Mouse (Mus musculus) megakaryocyte-erythroid progenitor cell, adult 5-6 weeks (primary cell): Measurements from ENCODE around the gene Safb. TPM values are rescaled to one million over a fixed set of nuclear protein-coding genes. Genes with fewer than 3 reads are reported as not detected.

Experiments used
- ATAC-seq: replicated peaks from 2 replicates; pipeline ENCODE4 v1.8.0; 2016; ENCODE audit warnings: mild to moderate bottlenecking, inconsistent platforms; ENCODE audit not compliant: severe bottlenecking, poor library complexity, low FRiP score, low TSS enrichment
- total RNA-seq, 2 experiments: library from RNA; stranded (forward) in 1 of 2; stranded (reverse) in 1 of 2; fragments of 200-1000, 215-1000 nt in 1 of 2; fragments of >200 nt in 1 of 2; fragmentation: Nextera tagmentation in 1 of 2; gene quantifications; 2 replicates each; pipeline ENCODE4 v1.2.3; 2014 to 2017

Safb gene
- total RNA-seq (2014; fragmentation: Nextera tagmentation) (122 and 171 TPM in 2 replicates), total RNA-seq (2017) (92.4 and 103 TPM in 2 replicates)

DNA sequence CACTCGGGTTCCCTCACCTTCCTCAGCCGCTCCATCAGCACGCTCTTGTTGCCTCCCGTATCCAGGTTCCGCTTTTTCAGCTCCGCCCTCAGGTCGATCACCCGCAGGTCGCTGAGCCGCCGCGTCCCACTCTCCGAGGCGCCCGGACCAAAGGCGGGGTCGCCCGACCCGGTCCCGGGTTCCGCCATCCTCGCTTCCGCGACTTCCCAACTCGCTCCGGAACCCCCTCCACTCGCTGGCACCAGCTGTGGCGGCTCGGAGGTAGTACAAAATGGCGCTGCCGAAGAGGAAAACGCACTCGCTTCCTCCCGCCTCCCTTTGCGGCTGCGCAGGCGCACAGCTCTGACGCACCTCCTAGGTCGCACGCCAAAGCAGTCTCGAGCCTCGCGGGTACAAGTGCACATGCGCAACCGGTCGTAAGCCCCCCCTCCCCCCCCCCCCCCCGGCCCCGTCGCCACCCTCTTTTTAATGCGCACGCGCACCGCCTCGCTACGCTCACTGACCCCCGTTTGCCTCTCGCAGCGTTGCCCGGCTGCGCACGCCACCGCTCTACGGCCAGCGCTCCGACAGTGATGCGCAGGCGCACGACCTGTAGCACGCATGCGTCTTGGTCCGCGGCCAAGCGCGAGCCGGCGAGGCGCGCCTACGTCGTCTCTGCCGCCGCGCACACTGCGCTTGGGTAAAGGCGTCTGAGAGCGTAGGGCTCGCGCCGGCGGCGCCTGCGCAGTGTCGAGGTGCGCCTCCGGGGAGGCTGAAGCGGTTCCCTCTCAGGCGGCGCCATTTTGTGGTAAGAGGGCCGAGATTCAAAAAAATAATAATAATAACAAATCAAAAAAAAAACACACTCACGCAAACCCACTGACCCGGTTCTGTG lies at the start of gene Safb, which contains the start of gene Safb2:
Gene Safb, plus strand, starts transcription at position 569 of the 874 bp plus-strand sequence.
Gene Safb2, minus strand, starts transcription at position 329 of the 874 bp plus-strand sequence.
- ATAC-seq: peak; percentile 81

DNA sequence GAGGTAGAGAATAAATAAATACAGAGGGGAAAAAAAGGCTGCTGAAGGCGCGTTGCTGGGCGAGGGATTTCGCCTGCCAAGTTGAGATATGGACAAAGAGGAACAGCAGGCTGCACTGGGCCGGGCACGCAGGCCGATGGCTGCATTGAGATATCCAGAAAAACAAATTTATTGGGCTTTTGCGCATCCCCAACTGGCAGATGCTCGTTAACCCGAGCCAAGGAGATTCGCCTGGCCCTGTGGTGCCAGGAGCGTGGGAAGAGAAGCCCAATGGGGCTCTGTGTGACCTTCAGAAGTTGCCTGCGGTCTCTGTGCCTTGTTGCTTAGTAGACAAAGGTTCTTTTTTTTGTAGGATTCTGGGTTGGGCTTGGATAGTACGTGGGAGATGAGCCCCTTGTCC lies 48.4 kb upstream of the Safb start:
- no peak for ATAC-seq

DNA sequence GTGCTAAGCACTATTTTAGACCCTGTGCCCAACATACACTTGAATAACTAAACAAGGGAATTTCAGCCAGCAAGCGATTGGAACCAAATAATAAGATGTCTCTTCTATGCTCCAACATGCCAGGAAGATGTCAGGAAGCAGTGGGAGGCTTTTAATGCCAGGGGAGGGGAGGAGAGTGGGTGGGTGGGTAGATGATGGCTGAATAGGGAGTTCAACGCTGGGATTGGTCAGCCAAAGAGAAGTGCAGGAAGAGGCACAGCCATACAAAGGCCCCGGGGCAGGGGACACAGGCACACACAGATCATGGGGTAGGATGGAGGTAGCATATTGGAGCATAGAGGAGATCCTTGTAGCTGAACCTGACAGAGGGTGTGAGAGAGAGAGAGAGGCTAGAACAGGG lies 47.8 kb upstream of the Safb start:
- no peak for ATAC-seq

DNA sequence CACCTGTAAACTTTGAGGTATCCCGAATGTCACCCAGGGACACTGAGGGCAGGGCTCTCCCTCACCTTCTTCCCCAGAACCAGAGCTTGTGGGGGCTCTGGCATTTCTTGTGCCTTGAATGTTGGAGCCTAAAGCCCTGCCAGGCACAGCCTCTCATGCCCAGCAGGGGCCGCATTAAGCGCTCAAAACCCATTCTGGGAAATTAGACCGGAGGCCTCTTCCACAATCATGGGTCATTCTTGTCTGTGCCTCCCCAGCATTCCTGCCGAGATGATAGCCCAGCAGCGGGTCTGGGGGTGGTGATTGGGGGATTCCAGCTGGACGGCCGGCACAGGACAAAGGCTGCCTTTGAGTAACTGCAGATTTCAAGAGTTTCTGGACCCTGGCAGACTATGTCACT lies 46.7 kb upstream of the Safb start:
- no peak for ATAC-seq

DNA sequence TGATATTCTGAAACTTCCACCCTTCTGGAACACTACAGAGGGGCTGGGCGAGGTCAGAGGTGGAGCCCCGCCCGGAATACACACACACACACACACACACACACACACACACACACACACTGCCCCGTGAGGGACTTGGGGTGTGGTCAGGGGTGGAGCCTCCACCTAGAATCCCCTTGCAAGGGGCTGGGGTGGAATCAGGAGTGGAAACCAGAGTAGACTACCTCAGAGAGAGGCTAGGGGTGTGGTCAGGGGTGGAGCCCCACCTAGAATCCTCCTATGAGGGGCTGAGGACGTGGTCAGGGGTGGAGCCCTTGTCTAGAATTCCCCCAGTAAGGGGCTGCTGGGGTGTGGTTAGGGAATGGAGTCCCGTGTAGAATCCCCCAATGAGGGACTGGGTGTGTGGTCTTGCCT lies 44.1 kb upstream of the Safb start:
- 0 out of 2 replicates have a peak, but pooled peaks have one; percentile 45 for ATAC-seq

DNA sequence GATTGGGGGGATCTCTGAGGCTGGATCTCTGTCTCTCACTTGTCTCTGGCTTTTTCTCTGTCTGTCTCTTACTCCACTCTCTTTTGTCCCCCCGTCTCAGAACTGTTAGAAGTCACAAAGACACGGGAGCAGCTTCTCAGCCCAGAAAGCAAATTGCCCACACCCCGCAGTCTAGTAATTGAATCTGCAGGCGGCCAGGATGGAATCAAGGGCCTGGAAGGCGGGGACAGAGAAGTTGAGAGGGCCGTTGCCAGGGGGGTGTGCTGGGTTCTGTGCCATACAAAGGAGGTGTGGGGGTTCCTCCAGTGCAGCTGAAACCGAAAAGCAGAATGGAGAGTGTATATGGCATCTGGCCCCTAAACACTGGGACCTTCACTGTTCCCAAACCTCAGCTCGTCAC lies 41.9 kb upstream of the Safb start:
- ATAC-seq: no peak

DNA sequence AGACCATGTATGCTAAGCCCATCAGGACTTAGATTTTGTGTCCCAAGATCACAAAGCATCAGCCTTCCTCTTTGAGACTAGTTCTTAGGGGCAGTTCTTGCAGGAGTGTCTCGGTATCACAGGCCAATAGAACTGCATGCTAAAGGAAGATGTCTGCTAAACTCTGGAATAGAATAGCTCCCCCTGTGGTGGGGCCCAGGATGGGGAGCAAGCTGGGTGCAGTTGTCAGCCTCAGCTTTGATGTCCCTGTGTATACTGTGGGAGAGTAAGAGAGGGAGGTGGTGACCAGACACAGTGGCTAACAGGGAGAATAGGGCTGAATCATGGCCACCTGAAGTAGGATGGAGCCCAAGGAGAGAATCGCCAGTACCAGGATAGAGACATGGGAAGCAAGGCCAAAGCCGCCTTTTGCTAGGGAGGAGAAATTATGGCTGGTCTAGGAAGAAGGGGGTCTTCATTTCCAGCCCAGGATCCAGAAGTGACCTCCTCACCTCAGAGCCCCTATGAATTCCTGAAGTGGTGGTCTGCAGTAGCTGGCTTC lies 40.9 kb upstream of the Safb start:
- no peak for ATAC-seq

DNA sequence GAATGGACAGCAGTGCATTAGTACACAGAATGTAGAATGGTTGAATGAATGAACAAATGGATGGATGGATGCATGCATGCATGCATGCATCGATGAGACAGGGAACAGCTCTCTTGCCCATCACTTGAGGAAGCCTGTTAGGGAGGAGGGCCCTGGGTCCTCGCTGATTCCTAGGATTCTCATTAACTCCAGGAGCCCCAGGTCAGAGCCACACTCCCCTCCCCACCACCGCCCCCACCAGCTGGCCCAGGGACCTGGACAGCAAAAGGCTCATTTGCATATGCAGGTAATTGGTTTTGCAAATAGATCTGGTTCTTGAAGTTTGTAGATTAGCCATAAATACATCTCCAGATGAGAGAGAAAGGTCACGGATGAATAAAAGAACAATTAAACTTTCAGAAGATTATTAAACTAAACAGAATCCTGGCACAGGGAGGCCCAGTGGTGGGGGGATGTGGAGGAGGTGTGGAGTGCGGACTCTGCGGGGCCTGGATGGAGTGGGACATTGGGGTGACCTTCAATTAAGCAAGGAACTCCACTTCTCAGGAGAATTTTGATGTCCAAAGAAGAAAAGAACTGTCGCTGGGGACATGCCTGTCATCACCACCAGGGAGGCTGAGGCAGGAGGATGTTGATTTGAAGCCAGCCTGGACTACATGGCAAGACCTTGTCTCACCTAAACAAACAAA lies 39.8 kb upstream of the Safb start:
- ATAC-seq: no peak

DNA sequence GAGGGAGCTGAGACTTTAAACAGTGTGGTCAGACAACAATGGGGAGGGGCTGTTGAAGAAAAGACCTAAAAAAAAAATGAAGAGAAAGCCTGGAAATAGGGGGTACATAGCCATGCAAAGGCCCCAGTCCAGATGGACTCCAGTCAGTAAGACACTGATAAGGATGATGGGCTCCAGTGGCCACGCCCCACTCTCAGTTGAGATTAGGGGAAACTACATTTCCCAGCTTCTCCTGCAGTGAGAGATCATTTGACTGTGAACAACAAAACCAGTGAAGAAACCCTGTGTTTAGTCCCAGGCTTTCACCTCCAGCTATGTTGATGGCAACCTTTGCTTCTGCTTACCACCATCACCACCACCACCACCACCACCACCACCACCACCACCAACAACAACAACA lies 38.7 kb upstream of the Safb start:
- 0 out of 2 replicates have a peak, but pooled peaks have one; percentile 45 for ATAC-seq

DNA sequence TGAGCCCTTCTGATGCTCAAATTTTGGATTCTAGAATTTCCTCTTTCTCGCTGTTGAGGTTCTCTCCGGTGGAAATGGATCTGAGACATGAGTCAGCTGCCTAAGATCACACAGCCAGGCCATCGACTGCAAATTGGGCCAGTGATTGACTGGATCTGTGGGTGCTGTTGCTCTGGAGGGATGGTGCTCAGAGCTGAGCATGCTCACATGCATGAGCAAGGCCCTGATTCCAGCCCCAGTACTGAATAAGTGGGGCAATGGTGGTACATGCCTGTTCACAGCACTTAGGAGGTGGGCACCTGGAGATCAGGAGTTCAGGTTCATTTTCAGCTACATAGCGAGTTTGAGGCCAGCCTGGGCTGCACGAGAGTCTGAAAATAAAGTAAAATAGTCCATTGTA lies 38.0 kb upstream of the Safb start:
- ATAC-seq: no peak

DNA sequence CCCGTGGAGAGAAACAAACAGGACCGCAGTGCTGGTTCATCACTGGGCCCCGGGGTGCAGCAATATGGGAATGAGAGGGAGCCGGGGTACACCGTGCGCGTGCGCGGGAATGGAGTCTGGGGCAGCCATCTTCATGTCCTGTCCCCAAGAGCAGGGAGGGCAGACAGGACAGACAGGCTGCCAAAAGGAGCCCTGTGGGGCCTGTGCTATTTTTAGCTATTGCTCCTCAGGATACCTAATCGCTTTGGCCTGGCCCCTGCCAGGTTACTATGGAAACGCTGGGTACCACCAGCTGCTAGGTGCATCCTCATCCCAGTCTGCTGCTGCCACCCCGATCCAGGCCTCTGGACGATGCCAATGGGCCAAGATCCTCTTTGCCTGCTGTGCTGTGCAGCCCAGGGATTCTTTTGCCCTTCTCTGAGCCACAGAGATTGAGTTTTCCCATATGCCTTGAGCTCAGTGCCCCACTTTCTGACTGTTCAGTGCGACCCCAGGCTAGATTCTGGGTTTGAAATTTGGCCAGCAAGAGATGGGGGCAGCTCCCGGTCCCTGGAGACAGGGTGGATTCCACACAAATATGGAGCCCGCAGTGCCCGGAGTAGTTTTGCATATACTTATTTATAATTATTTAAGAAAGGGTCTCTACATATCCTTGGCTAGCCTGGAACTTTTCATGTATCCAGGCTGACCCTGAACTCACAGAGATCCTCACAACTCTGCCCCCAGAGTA lies 37.3 kb upstream of the Safb start:
- ATAC-seq: no peak

DNA sequence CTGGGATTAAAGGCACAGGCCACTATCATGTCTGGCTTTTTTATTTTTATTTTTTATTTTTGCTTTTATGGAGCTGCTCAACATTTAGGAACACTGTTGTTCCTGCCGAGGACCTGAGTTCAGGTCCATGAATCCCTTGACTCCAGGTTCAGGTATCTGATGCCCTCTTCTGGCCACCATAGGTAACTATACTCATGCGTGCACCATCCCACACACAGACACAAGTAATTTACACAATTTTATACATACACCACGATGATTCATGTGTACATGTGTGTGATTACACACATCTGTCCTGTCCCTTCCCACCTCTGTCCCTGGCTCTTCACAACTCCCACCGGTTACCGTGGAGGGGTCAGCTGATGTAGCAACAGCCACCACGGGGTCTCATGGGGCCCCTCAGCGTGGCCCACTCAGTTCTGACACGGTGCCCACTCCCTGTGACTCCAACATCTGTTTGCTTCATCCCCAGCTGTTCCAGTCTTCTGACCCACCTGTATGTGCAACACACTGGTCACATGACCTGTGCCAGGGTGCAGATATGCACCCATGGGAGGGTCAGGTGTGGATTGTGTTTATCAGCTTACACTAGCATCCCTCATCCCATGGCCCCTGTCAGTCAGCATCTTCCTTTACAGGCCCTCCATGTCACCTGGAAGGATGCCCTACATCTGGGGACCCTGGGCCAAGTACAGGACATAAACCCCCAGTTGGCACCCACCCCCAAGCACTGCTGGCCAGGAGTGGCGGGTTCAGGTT lies 36.6 kb upstream of the Safb start:
- no peak for ATAC-seq

DNA sequence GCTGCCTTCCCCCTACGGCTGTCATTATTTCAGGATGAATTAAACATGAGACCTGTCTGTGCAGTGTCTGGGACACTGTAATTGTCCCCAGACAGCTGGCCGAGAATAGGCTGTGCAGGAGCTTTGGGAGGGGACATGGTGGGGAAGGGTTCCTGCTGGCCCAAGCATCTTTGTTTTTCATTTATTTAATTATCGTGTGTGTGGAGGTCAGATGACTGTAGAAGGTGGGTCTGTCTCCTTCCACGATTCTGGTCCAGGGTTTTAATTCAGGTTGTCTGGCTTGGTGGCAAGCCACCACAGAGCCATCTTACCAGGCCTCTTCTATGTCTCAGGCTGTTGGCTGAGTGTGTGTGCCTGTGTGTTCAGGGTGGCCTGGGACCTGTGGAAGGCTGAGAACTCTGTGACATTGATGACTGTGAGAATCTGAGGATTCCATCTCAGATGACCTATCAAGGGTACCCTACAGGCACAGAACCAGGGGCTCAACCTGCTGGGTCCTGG lies 36.0 kb upstream of the Safb start:
- ATAC-seq: no peak

DNA sequence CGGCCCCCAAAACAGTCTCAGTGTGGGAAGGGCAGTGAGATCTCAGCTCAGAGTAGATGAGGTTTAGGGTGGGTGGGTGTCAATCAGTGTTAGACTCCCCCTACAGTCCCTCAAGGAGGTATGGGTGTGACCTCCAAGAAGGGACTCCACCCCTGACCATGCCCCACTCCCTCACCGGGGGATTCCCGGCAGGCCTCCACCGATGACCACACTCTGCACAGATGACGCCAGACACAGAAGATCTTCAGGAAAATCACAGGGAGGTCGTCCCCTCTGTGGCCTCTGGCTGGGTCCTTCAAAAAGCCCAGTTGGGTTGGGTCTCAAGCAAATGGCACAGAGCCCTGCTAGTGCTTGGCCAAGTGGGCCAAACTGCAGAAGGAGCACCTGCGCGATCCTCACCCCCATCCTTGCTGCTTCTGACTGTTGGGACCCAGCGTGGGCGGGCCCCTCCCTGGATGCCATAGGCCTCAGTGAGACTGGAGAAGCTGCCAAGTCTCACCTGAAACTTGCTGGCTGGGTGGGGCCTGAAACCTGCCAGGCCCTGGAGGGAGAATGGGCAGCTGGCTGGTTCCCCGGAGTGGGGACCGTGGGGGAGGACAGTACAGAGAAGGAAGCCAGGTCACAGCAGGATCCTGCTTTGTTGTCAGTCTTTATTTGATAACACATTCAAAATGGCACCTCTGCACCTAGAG lies 33.7 kb upstream of the Safb start:
- ATAC-seq: no peak

DNA sequence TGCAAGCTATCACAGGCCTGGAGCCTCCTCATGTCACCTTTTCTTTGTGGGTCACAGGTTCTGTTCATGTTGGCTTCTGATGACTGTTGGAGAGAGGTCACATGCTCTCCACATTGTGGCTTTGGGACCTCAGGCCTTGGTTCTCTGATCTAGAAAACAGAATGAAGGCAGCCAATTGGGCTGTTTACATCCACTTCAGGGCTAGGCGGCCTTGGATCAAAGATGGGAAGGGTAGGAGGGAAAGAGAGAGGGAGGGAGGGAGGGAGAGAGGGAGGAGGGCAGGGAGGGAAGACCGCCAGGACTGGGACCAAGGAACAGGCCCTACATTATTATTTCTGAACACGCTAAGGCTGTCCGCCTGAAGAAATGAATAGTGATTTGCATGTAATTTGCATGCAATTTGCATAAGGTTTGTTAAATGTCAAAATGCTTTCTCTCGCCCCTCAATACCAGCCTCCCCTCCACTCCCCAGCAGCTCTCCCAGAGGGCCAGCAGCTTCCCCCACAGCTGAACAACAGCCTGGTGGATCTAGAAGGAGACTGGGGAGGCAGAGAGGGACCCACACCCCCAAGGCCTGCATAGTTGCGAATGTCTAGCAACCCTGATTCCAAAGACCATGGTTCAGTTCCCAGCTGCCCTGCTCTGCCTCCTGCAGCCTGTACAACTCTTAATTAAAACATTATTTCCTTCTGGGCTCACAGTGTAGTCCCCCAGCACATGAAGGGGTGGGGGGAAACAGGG lies 32.6 kb upstream of the Safb start:
- ATAC-seq: no peak

DNA sequence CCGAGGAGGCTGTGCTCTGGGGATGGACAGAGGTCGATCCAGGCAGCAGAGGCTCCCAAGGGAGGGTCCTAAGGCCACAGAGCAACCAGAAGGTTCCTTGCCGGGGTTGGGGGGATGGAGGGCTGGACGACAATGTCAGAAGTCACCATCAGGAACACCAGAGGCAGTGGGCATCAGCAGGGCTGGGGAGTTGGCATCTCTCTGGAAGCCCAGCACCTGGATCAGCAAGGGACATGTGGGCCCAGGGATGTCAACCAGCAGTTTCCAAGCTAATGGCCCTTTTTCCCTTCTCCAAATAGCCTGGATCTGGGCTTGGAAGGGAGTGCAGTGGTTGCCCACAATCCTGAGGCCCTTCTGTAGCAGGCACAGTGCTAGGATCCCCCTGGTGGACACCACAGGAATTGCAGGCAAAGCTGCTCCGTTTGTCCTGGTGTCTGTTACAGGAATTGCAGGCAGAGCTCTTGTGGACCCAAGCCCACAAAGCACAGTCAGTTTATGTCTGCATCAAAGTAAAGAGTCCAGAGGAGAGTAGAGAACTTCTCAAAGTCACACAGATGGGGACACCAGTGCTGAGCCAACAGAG lies 31.8 kb upstream of the Safb start:
- peak; percentile 83 for ATAC-seq

DNA sequence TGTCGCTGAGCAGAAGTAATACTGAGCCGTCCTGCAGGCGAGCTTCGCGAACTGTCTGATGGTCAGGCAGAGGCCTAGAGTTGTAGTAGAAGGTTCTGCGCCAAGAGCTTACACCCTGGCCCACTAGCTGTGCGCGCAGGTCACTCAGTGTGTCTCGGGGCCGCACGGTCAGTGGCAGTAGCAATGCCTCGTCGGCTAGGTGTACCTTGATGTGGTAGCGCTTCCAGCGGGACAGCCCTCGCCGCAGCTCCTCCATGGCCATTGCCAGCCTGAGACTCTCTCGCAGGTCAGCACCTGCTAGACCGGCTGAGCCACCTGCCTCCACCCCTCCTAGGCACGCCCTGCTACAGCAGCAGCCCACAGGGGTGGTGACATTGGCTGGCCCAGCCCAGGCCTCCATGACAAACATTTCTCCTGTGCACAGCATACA lies 30.5 kb upstream of the Safb start, which contains the start of gene Gm20219:
Gene Gm20219, minus strand, starts transcription at position 266 of the 430 bp plus-strand sequence.
- no peak; the same call in 1 of the 2 replicates for ATAC-seq
